Mouse (Mus musculus) cerebellum, adult 2 months (tissue): ENCODE data around the gene Kctd7. TPM values are rescaled to one million over a fixed set of nuclear protein-coding genes. Genes with fewer than 3 reads are reported as not detected.
A peak's percentile ranks its signal among the peaks of the same experiment; 100 is the strongest.

ENCODE experiments used
- DNase-seq, 2 experiments: peaks; one replicate each; pipeline ENCODE4 v3.0.0; 2021
- H3K27ac ChIP-seq: fragments of 200-500 bp; 2 replicates; pipeline ENCODE4 v1.5.1; 2012; ENCODE audit warnings: low read length, control low read depth, inconsistent platforms; ENCODE audit not compliant: insufficient read depth
- H3K27me3 ChIP-seq: fragments of 200-500 bp; 2 replicates; pipeline ENCODE4 v1.6.1; 2012; ENCODE audit warnings: inconsistent platforms, mild to moderate bottlenecking, low read length, moderate library complexity; ENCODE audit not compliant: control insufficient read depth, insufficient read depth
- H3K4me1 ChIP-seq: fragments of 200-500 bp; 2 replicates; pipeline ENCODE4 v1.6.1; 2011; ENCODE audit warnings: low read length; ENCODE audit not compliant: control insufficient read depth, insufficient read depth
- H3K4me3 ChIP-seq: fragments of 200-500 bp; replicated peaks from 2 replicates; pipeline ENCODE3; 2011; ENCODE audit warnings: mild to moderate bottlenecking, low read depth, low read length, control low read depth; ENCODE audit not compliant: insufficient read depth
- CTCF ChIP-seq: fragments of 200-500 bp; IDR thresholded peaks from 2 replicates; pipeline ENCODE4 v1.5.1; 2011; ENCODE audit warnings: low read depth, mild to moderate bottlenecking, control low read depth, low read length, moderate library complexity, borderline replicate concordance; ENCODE audit not compliant: insufficient read depth
- POLR2A ChIP-seq: fragments of 200-500 bp; IDR thresholded peaks from 2 replicates; pipeline ENCODE4 v1.6.1; 2011; ENCODE audit warnings: low read length, control low read depth, borderline replicate concordance; ENCODE audit not compliant: insufficient read depth
- WGBS: fragments of 180-500 bp; shearing (Covaris S2); methylation state at CpG from one replicate; pipeline ENCODE4 v1.1.7; 2018; 5-methylcytosine and 5-hydroxymethylcytosine counted together
- polyA plus RNA-seq: library from polyadenylated mRNA; depleted of rRNA; stranded (reverse); fragments of >200 nt; gene quantifications from 2 replicates; pipeline ENCODE4 v1.2.3, GENCODE M21; 2012; rRNA removed

Kctd7 gene
- 12.5 and 13.9 TPM in 2 replicates for polyA plus RNA-seq

- peak; percentile 35; the same call in 1 of the 2 replicates for TF ChIP-seq CTCF
- TF ChIP-seq POLR2A, result peak; percentile 91
- Histone ChIP-seq H3K27me3 (no peaks in the 10 kb centered on the region), H3K4me3 (peak within 1 kb of the TSS; percentile 68), H3K27ac (peak within 1 kb of the TSS; percentile 76), H3K4me1 (0 out of 2 replicates have a peak, but pooled peaks cover 7% of the 10 kb centered on the region)
- WGBS, result under 1% methylated on average over 66 of the region's 66 CpGs
- peak; percentile 97 to 99 for DNase-seq
Measured at GRCm38 (mm10) chr5:130144334-130145312, at the start of gene Kctd7. Gene Kctd7 (plus strand): TSS chr5:130144861.

- TF ChIP-seq POLR2A, result no peak
- no peak for TF ChIP-seq CTCF
- Histone ChIP-seq H3K4me1 (peaks cover 6% of the 10 kb centered on the region), H3K27ac (no peak overlapping the region), H3K27me3 (no peaks in the 10 kb centered on the region), H3K4me3 (no peak overlapping the region)
- 67% methylated on average over 12 of the region's 12 CpGs for WGBS
- DNase-seq, result no peak
Measured at GRCm38 (mm10) chr5:130096754-130097153, 47.9 kb upstream of the Kctd7 start.

GRCm38 (mm10) chr5:130097837-130098236 lies 46.8 kb upstream of the Kctd7 start:
- Histone ChIP-seq H3K4me1 (peaks cover 6% of the 10 kb centered on the region), H3K27me3 (no peaks in the 10 kb centered on the region), H3K27ac (no peak overlapping the region), H3K4me3 (no peak overlapping the region)
- WGBS, result 79% methylated on average over 2 of the region's 2 CpGs
- TF ChIP-seq POLR2A, result no peak
- no peak for TF ChIP-seq CTCF
- no peak for DNase-seq

GRCm38 (mm10) chr5:130101724-130102123 lies 42.9 kb upstream of the Kctd7 start:
- no peak for DNase-seq
- Histone ChIP-seq H3K27ac (no peak overlapping the region), H3K4me3 (no peak overlapping the region), H3K4me1 (peaks cover 6% of the 10 kb centered on the region), H3K27me3 (no peaks in the 10 kb centered on the region)
- no peak for TF ChIP-seq POLR2A
- TF ChIP-seq CTCF, result no peak
- 97% methylated on average over 17 of the region's 17 CpGs for WGBS

- Histone ChIP-seq H3K4me1 (no peaks in the 10 kb centered on the region), H3K27ac (no peak overlapping the region), H3K4me3 (no peak overlapping the region), H3K27me3 (no peaks in the 10 kb centered on the region)
- DNase-seq, result no peak
- TF ChIP-seq CTCF (no peak), POLR2A (no peak)
- WGBS, result 85% methylated on average over 3 of the region's 3 CpGs
Measured at GRCm38 (mm10) chr5:130109348-130109747, 35.3 kb upstream of the Kctd7 start.

GRCm38 (mm10) chr5:130110632-130111464 lies 33.8 kb upstream of the Kctd7 start:
- H3K27ac ChIP-seq, result no peak overlapping the region
- H3K27me3 ChIP-seq, result no peaks in the 10 kb centered on the region
- DNase-seq, result no peak
- H3K4me3 ChIP-seq, result no peak overlapping the region
- WGBS, result 90% methylated on average over 12 of the region's 12 CpGs
- TF ChIP-seq CTCF (no peak), POLR2A (no peak)
- no peaks in the 10 kb centered on the region for H3K4me1 ChIP-seq

GRCm38 (mm10) chr5:130112653-130113052 lies 32.0 kb upstream of the Kctd7 start:
- TF ChIP-seq POLR2A (no peak), CTCF (no peak)
- H3K27me3 ChIP-seq, result no peaks in the 10 kb centered on the region
- H3K4me1 ChIP-seq, result no peaks in the 10 kb centered on the region
- no peak for DNase-seq
- no peak overlapping the region for H3K27ac ChIP-seq
- H3K4me3 ChIP-seq, result no peak overlapping the region
